Mouse (Mus musculus) monocyte, adult 2 months (primary cell): ENCODE results near the gene Slc5a10.

ENCODE experiments used
- DNase-seq, 2 experiments: peaks; one replicate each; pipeline ENCODE4 v3.0.0; 2022; ENCODE audit warnings: low spot score in 2 of 2, low read depth in 1 of 2

Slc5a10 gene

GRCm38 (mm10) chr11:61669492-61670490 is 50.8 kb downstream of the Slc5a10 start:
- DNase-seq, result no peak

- DNase-seq, result no peak
Observed at GRCm38 (mm10) chr11:61667782-61668181, 52.8 kb downstream of the Slc5a10 start.

GRCm38 (mm10) chr11:61667248-61667647 is 53.4 kb downstream of the Slc5a10 start:
- DNase-seq, result no peak

DNA sequence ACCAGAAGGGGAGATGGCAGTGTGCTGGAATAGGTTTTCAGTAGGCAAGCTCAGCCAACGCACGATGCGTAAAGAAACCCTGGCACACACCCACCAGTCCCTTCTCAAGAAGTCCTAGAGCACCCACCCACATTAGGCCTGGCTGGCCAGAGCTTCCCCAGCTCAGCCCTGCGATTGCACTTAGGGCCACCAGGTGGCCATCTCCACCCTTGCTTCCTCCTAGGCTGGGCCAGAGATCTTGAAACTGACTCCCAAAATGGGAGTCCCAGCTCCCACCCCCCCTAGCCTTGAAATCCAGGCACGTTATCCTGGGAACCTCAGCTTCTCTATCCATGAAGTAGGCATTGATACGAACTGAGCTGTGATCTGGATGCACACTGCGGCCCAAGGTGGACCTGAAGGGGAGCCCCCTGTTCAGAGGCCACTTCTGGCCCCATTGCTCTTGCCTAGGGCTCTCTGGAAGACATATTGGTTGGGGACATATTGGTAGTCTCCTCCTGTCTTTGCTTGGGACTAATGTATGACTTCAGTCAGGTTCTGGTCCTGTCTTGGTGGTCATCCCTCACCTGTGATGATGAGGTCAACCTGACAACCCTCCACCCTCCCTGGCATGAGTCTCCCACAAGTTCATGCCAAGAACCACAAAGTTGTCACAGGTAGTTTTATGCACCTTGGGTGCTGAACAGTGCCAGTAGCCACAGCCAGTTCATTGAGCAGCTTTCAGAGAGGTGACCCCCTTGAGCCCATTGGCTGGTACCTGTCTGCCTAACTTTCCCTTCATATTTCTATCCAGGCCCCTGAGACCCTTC is 54.4 kb downstream of the Slc5a10 start:
- no peak for DNase-seq

GRCm38 (mm10) chr11:61665401-61665800 is 55.2 kb downstream of the Slc5a10 start:
- DNase-seq, result no peak

DNA sequence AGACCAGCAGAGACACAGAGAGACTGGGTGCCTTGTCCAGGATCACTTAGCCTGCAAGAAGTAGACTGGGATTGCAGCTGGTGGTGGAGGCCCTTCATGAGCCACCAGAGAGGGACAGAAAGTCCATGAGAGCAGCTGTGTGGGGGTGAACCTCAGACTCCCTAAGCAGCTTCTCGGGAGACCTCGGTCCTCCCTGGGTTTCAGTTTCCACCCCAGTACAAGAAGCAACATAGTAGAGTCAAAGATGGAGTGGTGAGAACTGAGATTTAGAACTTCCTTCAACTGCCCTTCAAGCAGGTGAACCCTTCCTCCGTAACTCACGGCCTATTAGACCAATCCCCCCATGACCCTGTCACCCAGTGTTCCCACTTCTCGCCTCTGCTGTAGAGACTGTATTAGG is 58.4 kb downstream of the Slc5a10 start:
- DNase-seq, result no peak

GRCm38 (mm10) chr11:61660806-61661392 is 59.7 kb downstream of the Slc5a10 start:
- no peak for DNase-seq

- no peak for DNase-seq
Observed at GRCm38 (mm10) chr11:61660001-61660400, 60.6 kb downstream of the Slc5a10 start.

- DNase-seq, result no peak
Observed at GRCm38 (mm10) chr11:61659011-61659858, 61.4 kb downstream of the Slc5a10 start.

DNA sequence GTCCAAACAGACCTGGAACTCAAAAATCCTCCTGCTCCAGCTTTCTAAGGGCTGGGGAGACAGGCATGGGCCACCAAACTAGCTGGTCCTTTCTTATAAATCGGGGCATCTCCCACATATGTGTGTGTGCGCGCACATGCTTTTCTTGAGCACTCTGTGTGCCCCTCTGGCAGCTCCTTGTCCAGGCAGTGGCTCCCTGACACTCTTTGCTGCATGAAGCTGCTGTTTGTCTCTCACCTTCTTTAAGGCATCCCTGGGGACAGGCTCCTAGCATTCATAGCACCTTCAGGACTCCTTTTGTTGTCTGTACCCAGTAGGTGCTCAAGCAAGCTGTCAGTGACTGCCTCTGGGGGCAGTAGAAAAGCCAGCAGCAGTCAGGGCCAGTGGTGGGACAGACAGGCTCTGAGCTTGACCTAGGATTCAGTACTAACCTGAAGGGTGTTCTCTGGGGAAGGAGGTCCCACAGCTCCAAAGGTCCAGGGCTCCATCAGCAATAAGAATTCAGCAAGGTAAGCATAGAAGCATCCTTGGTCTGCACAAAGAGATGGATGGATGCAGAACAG is 62.2 kb downstream of the Slc5a10 start:
- DNase-seq, result no peak

- no peak for DNase-seq
Observed at GRCm38 (mm10) chr11:61657432-61657831, 63.2 kb downstream of the Slc5a10 start.

DNA sequence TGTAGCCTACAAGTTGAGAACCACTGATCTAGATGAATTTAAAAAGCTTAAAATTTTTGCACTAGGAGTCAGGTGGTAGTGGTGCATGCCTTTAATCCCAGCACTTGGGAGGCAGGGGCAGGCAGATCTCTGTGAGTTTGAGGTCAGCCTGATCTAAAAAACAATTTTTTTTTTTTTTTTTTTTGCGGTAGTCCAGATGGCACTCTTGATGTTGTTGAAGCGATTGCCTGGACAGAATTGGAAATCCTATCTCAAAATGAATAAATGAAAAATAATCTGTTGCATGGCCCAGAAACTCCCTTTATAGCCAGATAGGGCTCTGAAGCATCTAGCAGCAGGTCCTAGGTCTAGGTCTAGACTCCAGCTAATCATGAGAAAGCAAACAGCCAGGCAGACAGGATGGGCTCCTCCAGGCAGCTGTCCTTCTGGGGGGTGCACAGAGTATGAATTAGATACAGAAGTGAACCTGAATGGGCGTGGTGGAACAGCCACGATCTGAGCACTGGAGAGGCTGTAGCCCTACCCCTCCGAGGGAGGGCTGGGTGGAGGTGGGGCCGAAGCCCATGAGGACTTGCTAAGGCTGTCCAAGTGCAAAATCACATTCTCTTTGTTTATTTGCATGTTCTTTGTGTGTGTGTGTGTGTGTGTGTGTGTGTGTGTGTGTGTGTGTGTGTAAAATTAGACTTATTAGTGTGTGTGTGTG is 64.3 kb downstream of the Slc5a10 start:
- DNase-seq, result no peak

GRCm38 (mm10) chr11:61655649-61656048 is 65.0 kb downstream of the Slc5a10 start:
- DNase-seq, result no peak

GRCm38 (mm10) chr11:61654786-61655311 is 65.8 kb downstream of the Slc5a10 start:
- no peak for DNase-seq

DNA sequence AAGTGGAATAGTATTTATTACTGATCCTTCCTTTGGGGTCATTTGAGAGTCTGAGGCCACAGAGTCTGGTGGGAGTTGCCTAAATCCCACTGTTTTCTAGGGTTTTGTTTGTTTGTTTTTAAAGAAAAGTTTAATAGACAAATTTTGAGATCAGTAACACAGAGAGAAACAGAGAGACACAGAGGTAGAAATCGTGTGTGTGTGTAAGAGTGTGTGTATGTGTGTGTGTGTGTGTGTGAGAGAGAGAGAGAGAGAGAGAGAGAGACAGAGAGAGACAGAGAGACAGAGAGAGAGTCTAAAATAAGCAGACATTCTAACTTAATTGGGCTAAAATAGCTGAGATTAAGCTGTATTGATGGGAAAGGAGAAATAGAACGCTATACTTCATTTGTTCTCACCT is 67.1 kb downstream of the Slc5a10 start:
- no peak for DNase-seq

GRCm38 (mm10) chr11:61652686-61653447 is 67.8 kb downstream of the Slc5a10 start, which contains the start of gene Grap:
TSS of gene Grap (plus strand) at chr11:61653265.
- peak in 1 of 2 experiments; percentile 23 for DNase-seq

- no peak for DNase-seq
Observed at GRCm38 (mm10) chr11:61652216-61652615, 68.4 kb downstream of the Slc5a10 start.

GRCm38 (mm10) chr11:61650470-61651265 is 70.0 kb downstream of the Slc5a10 start:
- no peak for DNase-seq
